Mouse (Mus musculus) neural tube, embryonic 14.5 days (tissue): Measurements from ENCODE around the gene Arhgap22. TPM values are rescaled to one million over a fixed set of nuclear protein-coding genes. Genes with fewer than 3 reads are reported as not detected.

Experiments
- ATAC-seq: fragments of 200-750 bp; cut with Nextera tagmentation; 2 replicates; pipeline ENCODE4 v1.8.0; 2017; ENCODE audit warnings: low read depth, mild to moderate bottlenecking, moderate TSS enrichment, moderate library complexity
- H3K27ac ChIP-seq: fragments of 300-500 bp; sonication (generic); 2 replicates; pipeline ENCODE4 v1.5.1; 2014; ENCODE audit warnings: low read depth, mild to moderate bottlenecking, control low read depth, low read length, moderate library complexity, mixed read lengths
- H3K27me3 ChIP-seq: fragments of 300-500 bp; sonication (generic); 2 replicates; pipeline ENCODE4 v1.6.1; 2014; ENCODE audit warnings: low read length; ENCODE audit not compliant: control insufficient read depth, insufficient read depth
- H3K36me3 ChIP-seq: fragments of 300-500 bp; sonication (generic); 2 replicates; pipeline ENCODE4 v1.6.1; 2014; ENCODE audit warnings: low read length, mixed read lengths; ENCODE audit not compliant: control insufficient read depth, insufficient read depth
- H3K4me1 ChIP-seq: fragments of 300-500 bp; sonication (generic); 2 replicates; pipeline ENCODE4 v1.6.1; 2014; ENCODE audit warnings: low read length; ENCODE audit not compliant: control insufficient read depth, insufficient read depth
- H3K4me2 ChIP-seq: fragments of 300-500 bp; sonication (generic); 2 replicates; pipeline ENCODE4 v1.6.1; 2014; ENCODE audit warnings: mild to moderate bottlenecking, low read depth, low read length, control low read depth
- H3K4me3 ChIP-seq: fragments of 300-500 bp; sonication (generic); 2 replicates; pipeline ENCODE4 v1.5.1; 2014; ENCODE audit warnings: low read depth, low read length, control low read depth, mixed read lengths
- H3K9ac ChIP-seq: fragments of 300-500 bp; sonication (generic); replicated peaks from 2 replicates; pipeline ENCODE4 v1.6.1; 2014; ENCODE audit warnings: low read depth, mild to moderate bottlenecking, control low read depth, low read length, mixed read lengths
- H3K9me3 ChIP-seq: fragments of 300-500 bp; sonication (generic); 2 replicates; pipeline ENCODE4 v1.6.1; 2016; ENCODE audit warnings: low read length; ENCODE audit not compliant: control insufficient read depth
- WGBS: fragments of 180-500 bp; shearing (Covaris S2); extraction: QIAGEN DNeasy Blood & Tissue Kit; methylation state at CpG from one replicate; pipeline ENCODE4 v1.1.7; 2014; 5-methylcytosine and 5-hydroxymethylcytosine counted together
- polyA plus RNA-seq: library from polyadenylated mRNA; unstranded; fragments of >200 nt; fragmentation: Nextera tagmentation; extraction: Ambion mirVana; gene quantifications from 2 replicates; pipeline ENCODE4 v1.2.1, GENCODE M21; 2014

The Arhgap22 gene
- polyA plus RNA-seq, 1 experiment from 2014 or later: 1.5 TPM

- Histone ChIP-seq H3K4me3 (no peak overlapping the region), H3K27me3 (no peaks in the 10 kb centered on the region), H3K27ac (no peak overlapping the region), H3K9ac (no peak overlapping the region), H3K4me2 (no peak overlapping the region), H3K9me3 (no peaks in the 10 kb centered on the region), H3K4me1 (no peaks in the 10 kb centered on the region; the same call in 1 of the 2 replicates), H3K36me3 (no peaks in the 10 kb centered on the region)
- 83% methylated on average over 4 of the region's 4 CpGs for WGBS
- no peak for ATAC-seq
Measured at GRCm38 (mm10) chr14:33282447-33282846, 68.6 kb downstream of the Arhgap22 start.

- no peak for ATAC-seq
- H3K9ac ChIP-seq: no peak overlapping the region
- WGBS: 77% methylated on average over 4 of the region's 4 CpGs
- no peaks in the 10 kb centered on the region for H3K4me1 ChIP-seq
- no peaks in the 10 kb centered on the region for H3K27me3 ChIP-seq
- no peak overlapping the region for H3K4me2 ChIP-seq
- no peak overlapping the region for H3K4me3 ChIP-seq
- no peaks in the 10 kb centered on the region for H3K9me3 ChIP-seq
- H3K36me3 ChIP-seq: no peaks in the 10 kb centered on the region
- H3K27ac ChIP-seq: no peak overlapping the region
Measured at GRCm38 (mm10) chr14:33287920-33288319, 74.1 kb downstream of the Arhgap22 start.

- no peaks in the 10 kb centered on the region for H3K36me3 ChIP-seq
- no peak for ATAC-seq
- H3K9me3 ChIP-seq: no peaks in the 10 kb centered on the region
- H3K27me3 ChIP-seq: no peaks in the 10 kb centered on the region
- H3K27ac ChIP-seq: no peak overlapping the region
- H3K4me3 ChIP-seq: no peak overlapping the region
- H3K4me2 ChIP-seq: no peak overlapping the region
- no peaks in the 10 kb centered on the region for H3K4me1 ChIP-seq
- WGBS: 64% methylated on average over 9 of the region's 9 CpGs
- H3K9ac ChIP-seq: no peak overlapping the region
Measured at GRCm38 (mm10) chr14:33290038-33290437, 76.2 kb downstream of the Arhgap22 start.

GRCm38 (mm10) chr14:33294488-33294887, 80.7 kb downstream of the Arhgap22 start:
- no peak overlapping the region for H3K4me2 ChIP-seq
- no peaks in the 10 kb centered on the region for H3K9me3 ChIP-seq
- 73% methylated on average over 1 of the region's 1 CpGs for WGBS
- H3K27ac ChIP-seq: no peak overlapping the region
- H3K36me3 ChIP-seq: no peaks in the 10 kb centered on the region
- no peak overlapping the region for H3K4me3 ChIP-seq
- no peaks in the 10 kb centered on the region for H3K27me3 ChIP-seq
- no peak overlapping the region for H3K9ac ChIP-seq
- H3K4me1 ChIP-seq: no peaks in the 10 kb centered on the region; the same call in 1 of the 2 replicates
- ATAC-seq: no peak

- no peak overlapping the region for H3K4me3 ChIP-seq
- H3K36me3 ChIP-seq: no peaks in the 10 kb centered on the region
- no peaks in the 10 kb centered on the region; the same call in 1 of the 2 replicates for H3K4me1 ChIP-seq
- ATAC-seq: peak; percentile 56
- no peak overlapping the region for H3K9ac ChIP-seq
- 61% methylated on average over 16 of the region's 16 CpGs for WGBS
- no peak overlapping the region for H3K27ac ChIP-seq
- H3K4me2 ChIP-seq: no peak overlapping the region
- no peaks in the 10 kb centered on the region for H3K27me3 ChIP-seq
- H3K9me3 ChIP-seq: no peaks in the 10 kb centered on the region
Measured at GRCm38 (mm10) chr14:33296698-33297341, 83.0 kb downstream of the Arhgap22 start.

- ATAC-seq: no peak
- Histone ChIP-seq H3K4me2 (no peak overlapping the region), H3K4me1 (no peaks in the 10 kb centered on the region; the same call in 1 of the 2 replicates), H3K4me3 (no peak overlapping the region), H3K36me3 (no peaks in the 10 kb centered on the region), H3K9ac (no peak overlapping the region), H3K27ac (no peak overlapping the region), H3K9me3 (no peaks in the 10 kb centered on the region), H3K27me3 (no peaks in the 10 kb centered on the region)
- 21% methylated on average over 2 of the region's 2 CpGs for WGBS
Measured at GRCm38 (mm10) chr14:33300591-33300990, 86.8 kb downstream of the Arhgap22 start.

- Histone ChIP-seq H3K27ac (no peak overlapping the region), H3K27me3 (no peaks in the 10 kb centered on the region), H3K4me1 (no peaks in the 10 kb centered on the region), H3K36me3 (no peaks in the 10 kb centered on the region), H3K4me3 (no peak overlapping the region), H3K4me2 (no peak overlapping the region), H3K9ac (no peak overlapping the region), H3K9me3 (no peaks in the 10 kb centered on the region)
- 23% methylated on average over 9 of the region's 9 CpGs for WGBS
- ATAC-seq: peak; percentile 69; the same call in 1 of the 2 replicates
Measured at GRCm38 (mm10) chr14:33303348-33303819, 89.6 kb downstream of the Arhgap22 start.

GRCm38 (mm10) chr14:33305645-33306281, 91.9 kb downstream of the Arhgap22 start:
- Histone ChIP-seq H3K36me3 (no peaks in the 10 kb centered on the region), H3K4me1 (no peaks in the 10 kb centered on the region), H3K9ac (no peak overlapping the region), H3K4me3 (no peak overlapping the region), H3K27me3 (no peaks in the 10 kb centered on the region), H3K9me3 (no peaks in the 10 kb centered on the region), H3K4me2 (no peak overlapping the region), H3K27ac (no peak overlapping the region)
- no peak for ATAC-seq
- WGBS: 82% methylated on average over 12 of the region's 12 CpGs

- H3K36me3 ChIP-seq: no peaks in the 10 kb centered on the region
- H3K27me3 ChIP-seq: no peaks in the 10 kb centered on the region
- H3K4me1 ChIP-seq: no peaks in the 10 kb centered on the region
- H3K4me3 ChIP-seq: no peak overlapping the region
- WGBS: 70% methylated on average over 4 of the region's 4 CpGs
- H3K4me2 ChIP-seq: no peak overlapping the region
- no peaks in the 10 kb centered on the region for H3K9me3 ChIP-seq
- H3K9ac ChIP-seq: no peak overlapping the region
- no peak overlapping the region for H3K27ac ChIP-seq
- no peak for ATAC-seq
Measured at GRCm38 (mm10) chr14:33310719-33311118, 96.9 kb downstream of the Arhgap22 start.
